12 mouse cellular contexts compared by ENCODE assay signal in the genomic region with DNA sequence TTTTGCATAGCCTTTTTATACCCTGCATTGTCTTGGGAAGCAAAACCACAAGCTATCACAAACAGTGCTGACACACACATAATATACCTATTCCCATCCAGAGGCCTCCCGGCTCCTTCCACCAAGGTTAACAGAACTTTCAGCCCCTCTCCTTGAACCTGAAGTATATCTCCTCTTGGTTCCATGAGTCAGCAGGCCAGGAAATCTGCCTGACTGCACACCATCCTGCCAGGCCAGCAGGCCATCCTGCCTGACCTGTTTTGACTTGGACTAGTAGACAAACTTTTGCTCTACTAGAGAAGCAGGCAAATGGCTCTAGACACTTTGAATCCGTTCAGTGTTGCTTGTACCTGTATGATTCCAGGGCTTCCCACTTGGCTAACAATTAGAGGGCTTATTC.
"Had no signal": no experiment of that assay in that cellular context is flagged by ENCODE, and none has a peak within 500 bp of the region (broad histone marks: within the 10 kb centered on the region; RNA-seq: fewer than 3 reads in every experiment).

No protein-coding gene starts in this region.

- DNase-seq: liver; lung, adult 2 months; lung, postnatal 36 days; right cerebral cortex, postnatal 14 days; thymus, adult 2 months; thymus, postnatal 25 days had no signal

- H3K36me3 ChIP-seq: limb, embryonic 12.5 days; midbrain, embryonic 13.5 days; stomach, embryonic 15.5 days had no signal

- H3K4me3 ChIP-seq: limb, embryonic 12.5 days; midbrain, embryonic 13.5 days; stomach, embryonic 15.5 days had no signal

- H3K27me3 ChIP-seq: limb, embryonic 12.5 days; midbrain, embryonic 13.5 days; stomach, embryonic 15.5 days had no signal

- H3K4me1 ChIP-seq: limb, embryonic 12.5 days; midbrain, embryonic 13.5 days; stomach, embryonic 15.5 days had no signal

- H3K27ac ChIP-seq: hindbrain, postnatal 0 days; limb, embryonic 12.5 days; liver, embryonic 14.5 days; midbrain, embryonic 13.5 days; stomach, embryonic 15.5 days had no signal

- ATAC-seq: hindbrain, postnatal 0 days; lung, postnatal 0 days; midbrain, embryonic 13.5 days had no signal

- H3K4me2 ChIP-seq: limb, embryonic 12.5 days; midbrain, embryonic 13.5 days; stomach, embryonic 15.5 days had no signal

- H3K9ac ChIP-seq: limb, embryonic 12.5 days; liver, embryonic 14.5 days; midbrain, embryonic 13.5 days; stomach, embryonic 15.5 days had no signal

- H3K9me3 ChIP-seq: limb, embryonic 12.5 days; midbrain, embryonic 13.5 days; stomach, embryonic 15.5 days had no signal
